Mouse (Mus musculus) heart, adult 9 months (tissue): ENCODE measurements at regions not wholly inside any gene's neighbourhood (a gene's known extent, or its start where the extent isn't known, plus 50 kb on each side); places are given as distances from the start of the nearest gene placed in this dataset.
A peak's percentile ranks its signal among the peaks of the same experiment; 100 is the strongest.

ENCODE experiments used
- DNase-seq, 2 experiments: peaks; one replicate each; pipeline ENCODE4 v3.0.0; 2022; ENCODE audit warnings: low spot score in 2 of 2

DNA sequence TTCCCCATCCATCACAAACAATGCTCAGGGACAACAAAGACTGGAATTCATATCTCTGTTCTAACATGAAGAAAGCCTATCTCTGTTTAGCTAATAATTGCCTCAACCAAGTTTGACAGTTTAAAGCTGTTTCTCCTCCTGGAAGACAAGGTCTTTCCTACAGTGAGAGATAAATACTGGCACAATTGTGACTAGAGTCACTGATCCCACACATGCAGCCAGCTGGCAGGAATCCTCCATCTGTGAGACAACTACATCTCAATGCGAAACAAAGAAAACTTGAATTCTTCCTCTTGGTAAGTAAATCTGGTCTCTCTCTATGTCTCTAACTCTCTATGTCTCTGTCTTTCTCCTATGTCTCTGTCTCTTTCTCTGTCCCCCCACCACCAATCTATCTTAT is 239.1 kb upstream of the Nsun2 start:
- no peak for DNase-seq

GRCm38 (mm10) chr13:69303316-69303715 is 230.2 kb upstream of the Nsun2 start:
- DNase-seq = no peak

GRCm38 (mm10) chr13:69330412-69331000 is 203.0 kb upstream of the Nsun2 start:
- DNase-seq = no peak

DNA sequence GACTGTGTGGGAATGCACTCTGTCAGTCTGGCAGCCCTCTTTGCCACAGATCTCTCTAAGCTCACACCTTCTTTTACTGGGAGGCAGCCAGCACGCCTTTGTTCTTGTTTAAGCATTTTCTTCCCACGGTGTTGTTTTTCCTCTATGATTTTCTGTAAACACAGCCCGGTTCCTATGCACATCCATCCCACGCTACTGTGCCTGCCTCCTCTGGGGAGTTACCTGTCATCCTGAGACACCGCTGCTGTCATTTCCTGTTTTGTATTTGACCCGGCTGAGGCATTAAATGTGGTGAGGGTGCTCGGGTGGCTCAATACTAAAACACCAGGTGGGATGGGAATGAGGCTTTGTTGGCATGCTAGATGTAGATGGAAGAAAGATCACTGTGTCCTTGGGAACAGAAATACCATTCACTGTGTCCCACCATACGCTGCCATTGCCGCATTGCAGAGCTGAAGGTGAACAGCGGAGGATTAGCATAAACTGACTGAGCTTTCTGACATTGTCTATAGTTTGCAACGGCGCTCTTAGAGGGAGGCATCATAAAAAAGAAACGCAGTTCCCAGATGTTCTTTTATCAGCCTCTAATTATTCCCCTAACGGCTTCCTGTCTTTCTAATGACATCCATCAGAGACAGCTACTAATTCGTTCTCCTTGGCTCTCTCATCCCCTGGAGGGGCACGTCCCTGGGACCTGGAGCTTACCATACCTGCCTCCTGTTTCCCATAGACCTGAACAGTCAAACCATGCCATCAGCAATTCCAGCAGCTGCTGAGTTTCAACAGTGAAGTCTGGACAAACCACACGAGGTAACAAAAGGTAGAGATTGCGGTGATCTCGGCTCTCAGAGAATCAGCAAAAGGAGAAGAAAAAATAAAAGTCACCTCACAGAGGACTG is 201.8 kb upstream of the Nsun2 start:
- no peak for DNase-seq

DNA sequence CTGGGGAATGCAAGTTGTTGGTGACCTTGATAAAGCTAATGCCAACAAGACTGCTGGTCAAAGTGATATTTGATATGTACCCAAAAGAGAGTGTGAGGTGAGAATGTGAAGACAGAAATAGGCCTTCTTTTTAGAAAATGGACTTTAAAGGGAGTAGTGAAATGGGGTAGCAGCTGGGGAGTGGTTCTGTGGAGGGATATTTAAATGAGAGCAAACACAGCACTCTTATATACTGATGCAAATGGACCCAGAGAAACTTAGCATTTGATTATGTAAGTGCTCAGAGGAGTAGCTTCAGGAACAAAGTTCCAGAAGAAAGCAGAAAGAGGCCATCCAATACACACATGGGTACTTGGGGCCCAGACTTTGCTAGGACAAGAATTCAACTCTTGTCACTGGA is 189.7 kb upstream of the Nsun2 start:
- no peak for DNase-seq

GRCm38 (mm10) chr13:69357435-69357834 is 176.1 kb upstream of the Nsun2 start:
- no peak for DNase-seq

DNA sequence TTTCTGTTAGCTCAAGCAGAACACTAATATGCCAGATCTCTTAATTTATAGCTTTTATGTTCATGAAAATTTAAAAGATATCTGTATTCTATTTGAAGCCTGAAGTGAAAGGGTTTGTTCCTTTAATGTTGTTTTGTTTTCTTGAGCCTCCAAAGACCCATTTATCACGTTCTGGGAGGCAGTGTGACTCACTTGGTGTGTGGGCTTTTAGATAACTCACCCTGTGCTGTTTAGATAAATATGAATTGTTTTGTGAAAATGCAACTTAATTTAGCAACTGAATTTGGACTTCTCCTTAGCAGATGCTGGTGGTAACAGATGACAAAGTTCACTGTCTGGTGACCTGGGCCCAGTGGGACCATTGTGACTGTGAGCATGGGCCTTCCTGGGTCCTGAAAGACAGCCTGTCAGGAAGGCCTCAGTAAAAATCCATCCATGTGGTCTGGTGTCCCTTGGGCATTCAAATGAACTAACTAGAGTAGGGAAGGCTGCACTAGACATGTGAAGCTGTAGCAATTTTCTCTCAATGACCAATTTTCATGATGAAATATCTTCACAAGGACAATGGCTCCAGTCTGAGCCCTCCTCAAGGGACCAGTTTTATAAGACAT is 167.6 kb upstream of the Nsun2 start:
- DNase-seq = no peak

DNA sequence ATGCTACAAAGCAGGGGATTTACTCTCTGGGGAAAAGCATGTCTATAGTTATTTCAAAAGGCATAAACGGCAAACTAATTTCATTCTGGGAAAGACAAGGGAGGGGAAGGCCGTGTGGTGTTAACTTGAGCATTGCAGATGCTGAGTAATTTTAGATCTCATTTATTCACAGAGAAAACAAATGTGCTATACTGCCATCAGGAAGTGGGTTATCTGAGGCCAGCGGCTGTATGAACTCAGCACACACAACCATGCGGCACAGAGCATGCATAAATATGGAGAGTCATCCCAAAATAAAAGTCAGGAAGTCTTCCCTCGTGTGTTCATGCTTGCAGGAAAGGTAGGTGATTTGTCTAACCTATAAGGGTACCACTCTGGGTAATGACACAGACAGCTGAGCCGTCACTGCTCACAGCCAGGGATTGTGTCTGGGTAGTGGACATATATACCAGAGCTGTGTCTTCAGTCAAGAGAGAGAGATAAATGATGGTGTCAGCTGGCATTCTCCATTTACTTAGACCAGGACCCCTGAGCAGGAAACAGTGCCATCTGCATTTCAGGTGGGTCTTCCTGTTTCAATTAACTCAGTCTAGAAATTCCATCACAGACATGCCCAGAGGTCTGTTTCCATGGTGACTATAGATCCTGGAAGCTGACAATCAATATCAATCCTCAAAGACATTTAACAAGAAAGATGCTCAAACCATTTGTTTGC is 160.3 kb upstream of the Nsun2 start:
- DNase-seq = no peak

DNA sequence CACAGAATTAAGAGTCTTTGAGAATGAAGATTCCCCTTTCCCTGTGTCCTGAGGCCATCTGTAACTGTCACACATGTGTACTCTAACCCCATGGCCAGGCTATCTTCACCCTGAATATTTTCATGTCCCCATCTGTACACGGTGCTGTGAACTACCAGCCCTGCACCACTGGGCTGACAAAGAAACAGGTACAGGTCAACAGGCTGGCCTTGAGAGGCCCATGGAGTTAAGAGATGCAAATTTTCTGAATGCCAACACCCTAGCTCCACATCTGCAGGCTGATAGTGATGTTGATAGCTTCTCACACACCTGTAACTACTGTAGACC is 159.8 kb upstream of the Nsun2 start:
- DNase-seq = no peak

DNA sequence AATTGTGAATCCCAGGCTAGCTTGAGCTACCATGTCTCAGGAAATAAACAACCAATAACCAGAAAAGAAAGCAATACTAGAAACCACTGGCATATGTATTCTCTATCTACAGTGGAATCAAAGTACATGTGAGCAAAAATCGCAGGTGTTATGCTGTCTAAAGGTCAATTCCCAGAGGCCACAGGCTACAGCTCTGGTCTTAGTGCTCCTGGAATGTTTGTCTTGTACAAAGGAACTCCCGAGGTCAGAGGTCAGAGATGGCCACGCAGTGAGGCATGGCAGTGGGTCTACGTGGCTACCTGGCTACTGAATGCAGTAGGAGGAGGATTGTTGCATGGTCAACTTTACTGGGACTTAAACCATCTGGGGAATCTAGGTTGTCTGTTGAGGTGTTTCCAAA is 153.1 kb upstream of the Nsun2 start:
- no peak for DNase-seq

DNA sequence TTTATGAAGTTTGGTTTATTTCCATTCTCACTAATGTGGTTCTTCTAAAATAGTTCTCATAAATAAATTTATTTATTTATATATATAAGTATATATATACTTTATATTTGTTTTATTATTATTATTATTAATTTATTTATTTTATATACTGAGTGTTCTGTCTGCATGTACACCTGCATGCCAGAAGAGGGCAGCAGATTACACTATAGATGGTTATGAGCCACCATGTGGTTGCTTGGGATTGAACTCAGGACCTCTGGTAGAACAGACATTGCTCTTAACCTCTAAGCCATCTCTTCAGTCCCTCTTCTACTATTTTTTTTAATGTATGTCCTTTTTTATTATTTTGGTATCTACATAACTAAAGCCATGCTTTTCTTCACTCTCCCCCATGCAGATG is 148.8 kb upstream of the Nsun2 start:
- no peak for DNase-seq

DNA sequence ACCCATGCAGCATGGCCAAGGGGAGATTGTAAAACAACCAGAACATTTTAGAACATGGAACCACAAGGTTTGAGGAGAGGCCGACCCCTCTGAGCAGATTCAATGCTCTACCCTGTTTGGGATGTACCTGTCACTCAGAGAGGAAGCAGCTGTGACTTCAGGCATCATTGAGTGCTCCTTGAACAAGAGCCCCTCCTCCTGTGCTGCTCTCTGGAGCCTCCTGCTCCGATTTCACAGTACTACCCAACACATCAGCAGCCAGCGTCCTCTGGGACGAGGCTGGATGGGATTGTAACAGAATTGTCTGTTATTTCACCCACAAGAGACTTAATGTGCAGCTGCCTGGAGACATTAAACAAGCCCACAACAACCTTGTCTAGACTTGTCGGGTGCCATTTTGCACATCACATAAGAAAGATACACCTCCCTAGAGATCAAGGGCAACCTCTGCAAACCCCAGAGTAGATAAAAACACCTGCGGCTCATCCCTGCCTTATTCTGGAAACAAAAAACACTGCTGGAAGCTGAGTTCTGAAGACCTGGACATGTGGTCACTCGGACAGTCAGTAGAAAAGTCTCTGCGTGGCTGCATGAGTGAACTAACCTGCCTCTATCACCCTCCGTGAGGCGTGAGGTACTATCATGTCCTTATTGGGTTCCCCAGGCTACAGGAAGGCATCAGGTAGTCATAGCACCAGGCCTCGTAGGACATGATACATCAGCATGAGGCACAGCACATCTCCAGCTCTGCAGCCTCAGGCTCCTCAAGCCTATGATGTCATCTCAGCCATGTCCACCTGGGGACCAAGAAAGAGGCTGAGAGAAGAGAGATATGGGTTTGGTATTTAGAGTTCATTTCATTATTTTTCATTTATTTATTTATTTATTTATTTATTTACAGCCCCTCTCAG is 140.4 kb upstream of the Nsun2 start:
- no peak for DNase-seq

- DNase-seq = no peak
These were observed 139.0 kb upstream of the Nsun2 start for GRCm38 (mm10) chr13:69394544-69394943.

DNA sequence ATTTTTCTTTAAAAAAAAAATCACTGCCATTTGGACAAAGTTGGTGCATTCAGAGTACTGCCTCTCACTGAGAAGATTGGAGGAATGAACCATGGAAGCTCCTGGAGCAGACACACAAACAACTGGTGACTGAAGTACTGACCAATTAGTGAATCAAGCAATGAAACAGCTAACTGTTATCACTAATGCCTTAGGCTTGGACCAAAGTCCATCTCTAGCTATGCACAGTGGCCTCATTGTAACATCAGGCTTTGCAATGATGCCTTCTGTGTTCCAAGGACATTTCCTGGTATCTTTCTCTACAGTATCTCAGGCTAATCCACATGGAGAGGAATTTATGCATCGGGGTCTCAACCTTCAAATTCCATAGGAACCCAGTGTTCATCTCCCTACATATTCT is 123.2 kb upstream of the Nsun2 start:
- no peak for DNase-seq

DNA sequence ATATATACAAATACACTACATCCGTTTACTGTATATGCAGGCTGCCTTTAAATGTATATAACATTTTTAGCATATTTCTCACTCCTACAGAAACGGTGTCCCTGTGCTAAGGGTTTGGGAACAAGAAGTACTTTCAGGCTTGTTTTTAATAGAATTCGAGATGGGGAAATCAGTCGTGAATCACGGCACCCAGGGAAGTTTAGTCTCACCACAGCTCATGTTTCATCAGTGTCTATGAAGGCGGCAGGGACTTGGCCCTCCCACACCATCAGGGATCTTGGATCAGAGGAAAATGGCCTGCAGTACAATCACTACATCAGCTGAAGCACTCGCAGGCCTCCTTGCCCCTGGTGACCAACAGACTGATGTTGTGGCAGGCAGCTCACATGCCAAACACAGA is 118.7 kb upstream of the Nsun2 start:
- DNase-seq = no peak

DNA sequence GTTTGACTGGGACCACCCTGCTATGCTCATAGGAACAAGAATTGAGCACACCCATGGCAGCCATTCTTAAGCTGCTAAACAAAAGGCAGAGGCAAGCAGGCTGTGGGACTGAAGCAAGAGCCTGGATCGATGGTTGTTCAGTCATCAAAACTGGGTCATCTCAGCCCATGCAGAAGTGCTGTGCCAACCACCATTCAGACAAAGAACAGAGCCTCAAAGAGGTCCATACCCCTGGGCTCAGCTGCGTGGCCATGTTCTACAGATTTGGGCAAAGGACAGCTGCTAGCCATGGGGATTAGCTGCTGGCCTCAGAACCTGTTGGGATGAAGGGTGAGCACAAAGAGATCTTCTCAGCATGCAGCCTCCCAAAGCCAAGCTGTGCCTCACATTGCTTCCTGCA is 116.8 kb upstream of the Nsun2 start:
- DNase-seq = no peak

- DNase-seq = no peak
These were observed 115.6 kb upstream of the Nsun2 start for GRCm38 (mm10) chr13:69417855-69418478.

DNA sequence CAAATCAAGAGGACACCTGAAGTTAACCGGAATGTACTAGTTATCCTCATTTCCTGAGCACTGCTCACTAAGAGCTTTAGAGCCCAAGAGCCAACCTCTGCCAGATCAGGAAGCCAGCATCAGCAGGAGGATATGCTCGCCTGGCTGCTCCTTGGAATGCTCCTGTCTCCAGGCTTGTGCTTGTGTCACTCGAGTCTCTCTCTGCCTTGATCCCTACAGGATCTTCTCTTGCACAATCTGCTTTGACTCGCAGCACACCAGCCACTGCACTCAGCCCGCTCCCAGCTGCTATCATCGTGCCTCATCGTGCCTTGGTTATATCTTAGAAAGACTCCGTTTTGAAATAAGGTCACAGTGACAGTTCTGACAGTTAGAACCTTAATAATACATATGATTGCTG is 113.4 kb upstream of the Nsun2 start:
- DNase-seq = no peak

- no peak for DNase-seq
These were observed 111.6 kb upstream of the Nsun2 start for GRCm38 (mm10) chr13:69421966-69422365.

GRCm38 (mm10) chr13:69426117-69426516 is 107.4 kb upstream of the Nsun2 start:
- DNase-seq = peak; percentile 21 to 42

- no peak for DNase-seq
These were observed 104.0 kb upstream of the Nsun2 start for GRCm38 (mm10) chr13:69429596-69429995.
